Mouse (Mus musculus) c-Kit-positive CD71-positive TER-119-negative erythroid progenitor cells, embryonic 14.5 days (primary cell): ENCODE measurements around the gene Ache.
"Not testable (repeated sequence)": the region's sequence is repeated elsewhere in the genome, so short reads cannot be mapped to it uniquely, and the experiment has no call there.

Source experiments
- DNase-seq: peaks from one replicate; pipeline ENCODE4 v3.0.0-alpha.2; 2013; ENCODE audit warnings: low read depth

Gene Ache

DNA sequence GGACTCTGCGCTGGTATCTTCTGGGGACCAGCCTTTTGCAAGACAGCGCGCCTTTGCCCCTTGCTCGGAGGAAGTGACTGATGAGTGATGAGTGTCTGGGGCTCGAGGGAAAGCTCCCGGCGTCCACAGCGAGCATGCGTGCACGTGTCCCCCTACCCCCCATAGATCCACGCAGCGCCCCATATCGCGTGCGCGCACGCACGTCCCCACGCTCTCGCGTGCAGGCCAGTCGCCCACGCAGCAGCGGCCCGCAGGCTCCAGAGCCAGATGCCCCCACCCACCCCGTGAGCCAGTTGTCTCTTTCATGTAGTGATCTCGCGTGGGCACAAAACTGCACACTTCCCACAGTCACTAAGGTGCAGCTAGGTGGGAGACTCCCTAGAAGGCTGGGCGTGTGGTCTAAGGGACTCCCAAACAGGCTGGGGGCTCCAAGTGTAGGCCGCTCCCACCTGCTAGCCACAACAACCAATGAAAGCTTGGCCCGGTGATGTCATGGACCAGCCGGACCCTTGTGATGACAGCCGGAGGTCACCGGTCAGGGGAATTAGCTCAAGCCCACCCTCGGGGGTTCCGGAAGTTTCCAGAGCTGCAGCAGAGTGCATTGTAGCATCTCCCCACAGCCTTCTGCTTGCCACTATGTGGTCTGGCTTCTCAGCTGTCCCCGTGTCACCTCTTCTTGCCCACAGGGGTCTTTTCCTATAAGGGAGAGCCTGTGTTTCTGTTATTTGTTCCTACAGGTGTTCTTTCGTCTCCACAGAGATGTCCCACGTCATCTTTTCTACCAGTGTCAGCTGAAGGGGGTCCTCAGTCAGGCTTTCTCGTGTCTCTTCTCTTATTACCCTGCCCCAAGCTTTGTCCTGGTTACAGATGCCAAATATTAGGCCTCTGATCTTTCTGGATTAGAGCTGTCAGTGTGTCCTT lies at the start of gene Ache:
Gene Ache, plus strand, starts transcription at position 488 of the 921 bp plus-strand sequence.
- no peak for DNase-seq

DNA sequence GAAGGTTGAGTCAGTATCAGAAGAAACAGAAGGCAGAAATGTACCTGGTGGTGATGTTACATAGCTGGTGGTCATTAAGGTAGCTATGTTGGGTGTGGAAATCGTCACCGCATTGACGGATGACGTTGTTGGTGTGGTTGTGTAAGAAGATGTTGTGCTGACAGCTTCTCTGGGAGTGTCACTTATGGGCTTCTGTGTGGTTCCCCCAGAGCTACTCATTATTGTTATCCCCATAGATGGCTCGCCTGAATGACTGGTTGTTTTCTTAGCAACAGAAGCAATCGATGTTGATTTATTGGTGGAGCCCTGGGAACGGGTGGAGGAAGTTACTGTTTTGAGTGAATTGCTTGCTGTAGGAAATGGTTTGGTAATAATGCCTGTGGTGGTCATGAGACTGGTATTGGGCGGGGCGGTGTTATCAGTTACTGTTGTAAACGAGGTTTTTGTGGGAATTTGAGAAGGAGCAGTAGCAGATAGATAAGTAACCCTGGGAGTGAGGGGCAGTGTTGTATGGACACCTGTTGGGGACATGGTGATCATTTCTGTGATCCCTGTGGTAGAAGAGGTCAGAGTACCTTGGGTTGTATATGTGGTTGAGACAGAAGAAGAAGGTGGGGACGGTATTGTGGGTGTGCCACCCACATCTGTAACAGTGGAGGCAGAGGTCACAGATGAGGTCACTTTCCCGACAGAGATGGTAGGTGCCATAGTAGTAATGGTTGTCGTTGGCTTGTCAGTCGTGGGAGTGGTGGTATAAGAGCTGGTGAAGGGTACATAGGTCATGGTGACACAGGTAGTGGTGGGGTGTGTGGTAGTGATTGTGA lies 23.2 kb upstream of the Ache start:
- DNase-seq = no peak

DNA sequence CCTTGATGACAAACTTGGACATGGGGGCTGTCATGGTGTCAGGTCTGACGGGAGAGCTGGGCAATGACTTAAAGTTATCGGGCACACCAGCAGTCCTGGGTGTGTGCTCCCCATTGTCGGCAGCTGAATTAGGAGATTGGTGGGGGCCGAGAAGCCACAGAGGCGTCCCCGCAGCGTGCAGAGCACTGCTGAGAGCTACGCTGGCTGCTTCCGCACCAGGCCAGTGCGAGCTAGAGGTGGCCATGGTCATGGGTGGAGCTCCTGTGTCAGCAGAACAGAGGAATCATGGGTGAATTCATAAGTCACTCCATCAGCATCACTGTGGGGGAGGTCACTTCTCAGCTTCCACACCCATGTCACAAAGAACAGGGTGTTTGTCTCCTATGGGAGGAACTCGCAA lies 22.5 kb upstream of the Ache start:
- DNase-seq = no peak

DNA sequence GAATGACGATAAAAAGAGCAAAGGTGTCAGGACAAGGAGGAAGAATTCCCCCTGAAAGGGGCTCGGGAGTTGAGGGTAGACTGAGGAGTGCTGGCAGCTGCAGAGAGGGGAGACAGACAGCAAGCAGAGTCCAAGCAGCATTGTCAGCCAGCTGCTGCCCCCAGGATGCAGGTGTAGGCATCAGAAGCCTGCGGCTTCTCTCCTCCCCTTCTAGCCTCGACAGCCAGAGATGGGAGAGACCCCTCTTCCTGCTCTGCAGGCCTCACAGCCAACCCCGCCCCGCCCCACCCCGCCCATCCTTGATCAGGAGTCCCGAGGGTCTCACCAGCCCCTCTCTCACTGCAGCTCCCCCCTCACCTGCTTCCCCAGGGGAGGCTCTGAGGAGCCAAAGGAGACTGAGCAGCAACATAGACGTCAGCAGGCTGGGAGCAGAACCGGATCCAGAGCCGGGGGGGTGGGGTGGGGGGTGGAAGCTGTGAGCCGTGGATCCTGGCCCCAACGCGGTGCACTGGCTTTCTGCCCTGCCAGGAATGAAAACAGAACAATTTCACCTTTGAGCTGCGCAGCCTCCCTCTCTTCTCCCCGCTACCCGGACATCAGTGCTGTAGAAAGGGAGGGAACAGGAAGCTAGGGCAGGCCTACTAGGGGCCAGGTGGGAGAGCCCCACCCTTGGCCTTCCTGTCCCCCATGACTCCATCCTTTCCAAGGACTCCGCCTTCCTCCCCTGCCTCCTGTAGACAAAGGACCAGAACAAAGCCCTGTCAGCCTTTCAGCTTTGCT lies 19.0 kb upstream of the Ache start:
- DNase-seq = no peak

DNA sequence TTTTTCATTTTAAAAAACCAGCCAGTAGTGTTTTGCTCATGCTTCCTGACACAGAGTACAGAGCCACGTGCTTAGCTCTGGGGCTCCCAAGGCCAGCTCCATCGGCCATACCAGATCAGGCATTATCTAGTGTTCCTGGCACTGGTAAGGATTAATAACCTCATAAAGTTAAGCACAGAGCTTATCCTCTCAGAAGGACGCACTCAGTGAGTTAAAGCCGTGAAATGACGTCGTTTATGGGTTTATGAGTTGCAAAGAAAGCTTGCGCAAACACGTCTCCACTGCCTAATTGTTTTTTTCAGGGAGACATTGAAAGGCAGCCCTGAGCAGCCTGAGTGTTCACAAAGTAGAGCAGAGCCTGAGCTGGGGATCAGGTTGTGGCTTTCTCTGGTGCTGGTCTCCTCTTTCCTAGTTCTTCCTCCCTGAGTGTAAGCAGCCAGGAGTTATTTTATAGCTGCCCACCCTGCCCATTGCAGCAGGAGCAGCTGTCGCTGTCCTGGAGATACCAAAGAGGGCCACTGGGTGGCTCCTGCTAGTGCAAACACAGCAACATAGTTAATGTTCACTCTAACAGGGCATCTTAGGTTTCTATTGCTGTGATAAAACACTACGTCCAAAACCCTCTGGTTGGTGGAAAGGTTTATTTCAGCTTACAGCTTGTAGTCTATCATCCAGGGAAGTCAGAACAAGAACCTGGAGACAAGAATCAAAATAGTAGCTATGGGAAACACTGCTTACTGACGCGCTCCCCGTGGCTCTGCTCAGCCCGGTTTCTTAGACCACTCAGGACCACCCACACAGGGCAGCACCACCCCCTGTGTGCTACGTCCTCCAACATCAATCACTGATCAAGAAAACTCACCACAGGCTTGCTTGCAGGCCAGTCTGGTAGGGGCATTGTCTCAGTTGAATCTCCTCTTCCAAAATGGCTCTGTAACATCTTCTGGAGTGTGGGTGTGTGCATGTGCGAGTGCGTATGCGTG lies 9.7 kb upstream of the Ache start:
- DNase-seq = no peak

DNA sequence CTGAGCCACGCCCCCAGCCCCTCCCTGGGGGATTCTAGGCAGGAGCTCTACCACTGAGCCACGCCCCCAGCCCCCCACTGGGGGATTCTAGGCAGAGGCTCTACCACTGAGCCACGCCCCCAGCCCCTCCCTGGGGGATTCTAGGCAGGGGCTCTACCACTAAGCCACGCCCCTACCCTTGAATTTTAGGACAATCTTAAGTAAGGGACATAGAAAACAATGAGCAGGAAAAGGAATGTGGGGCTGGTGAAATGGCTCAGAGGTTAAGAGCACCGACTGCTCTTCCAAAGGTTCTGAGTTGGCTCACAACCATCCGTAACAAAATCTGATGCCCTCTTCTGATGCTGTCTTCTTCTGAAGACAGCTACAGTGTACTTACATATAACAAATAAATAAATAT lies 2.9 kb upstream of the Ache start:
- not testable (repeated sequence) for DNase-seq

DNA sequence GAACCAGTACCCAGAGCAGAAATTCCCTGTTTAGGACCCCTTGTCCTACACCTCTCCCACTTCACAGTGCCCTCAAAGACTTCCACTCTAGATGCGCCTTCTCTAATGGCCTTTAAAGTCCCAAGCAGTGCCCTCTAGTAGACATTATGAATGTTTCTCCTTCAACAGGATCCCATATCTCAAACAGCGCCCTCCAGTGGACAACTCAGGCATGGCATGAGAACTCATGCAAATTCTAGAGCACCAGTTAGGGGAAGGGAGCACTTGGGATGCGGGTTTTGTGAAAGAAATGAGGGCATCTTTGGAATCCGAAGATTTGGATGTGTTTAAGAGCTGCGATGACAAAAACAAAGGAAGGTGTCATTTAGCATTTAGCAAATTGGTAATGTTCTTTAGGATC lies 2.3 kb upstream of the Ache start:
- peak; percentile 78 for DNase-seq

DNA sequence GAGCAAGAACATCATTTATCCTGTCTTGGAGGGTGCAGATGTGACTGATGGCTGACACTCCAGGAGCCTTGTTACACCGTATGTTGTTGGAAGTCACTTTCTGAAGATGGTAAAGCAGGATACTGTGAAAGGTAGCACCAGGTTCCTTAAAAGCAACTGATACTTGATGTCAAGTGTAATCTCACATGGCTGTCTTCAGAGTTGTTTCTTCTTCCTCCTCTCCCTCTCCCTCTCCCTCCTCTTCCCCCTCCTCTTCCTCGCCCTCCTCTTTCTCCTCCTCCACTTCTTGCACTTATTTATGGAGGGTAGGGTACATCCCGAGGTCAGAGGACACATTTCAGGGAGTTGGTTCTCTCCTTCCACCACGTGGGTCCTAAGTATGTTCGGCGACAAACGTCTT lies 1.3 kb upstream of the Ache start:
- no peak for DNase-seq

DNA sequence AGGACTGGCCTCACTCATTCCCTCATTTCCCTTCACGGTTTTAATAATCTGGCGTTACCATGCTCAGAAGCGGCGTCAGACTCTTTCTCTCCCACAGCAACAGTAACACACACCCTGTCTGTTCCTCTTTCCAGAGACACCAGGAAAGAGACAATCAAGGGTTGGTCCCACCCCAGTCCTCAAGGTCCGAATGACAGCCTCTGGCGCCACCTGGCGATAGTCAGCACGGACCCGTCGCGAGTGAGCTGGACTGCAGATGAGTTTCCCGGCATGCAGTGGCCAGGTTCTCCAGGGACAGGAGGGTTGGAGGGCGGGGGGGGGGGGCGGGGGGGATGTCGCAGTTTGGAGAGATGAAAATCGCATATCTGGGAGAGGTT lies 676 bp upstream of the Ache start:
- no peak for DNase-seq

DNA sequence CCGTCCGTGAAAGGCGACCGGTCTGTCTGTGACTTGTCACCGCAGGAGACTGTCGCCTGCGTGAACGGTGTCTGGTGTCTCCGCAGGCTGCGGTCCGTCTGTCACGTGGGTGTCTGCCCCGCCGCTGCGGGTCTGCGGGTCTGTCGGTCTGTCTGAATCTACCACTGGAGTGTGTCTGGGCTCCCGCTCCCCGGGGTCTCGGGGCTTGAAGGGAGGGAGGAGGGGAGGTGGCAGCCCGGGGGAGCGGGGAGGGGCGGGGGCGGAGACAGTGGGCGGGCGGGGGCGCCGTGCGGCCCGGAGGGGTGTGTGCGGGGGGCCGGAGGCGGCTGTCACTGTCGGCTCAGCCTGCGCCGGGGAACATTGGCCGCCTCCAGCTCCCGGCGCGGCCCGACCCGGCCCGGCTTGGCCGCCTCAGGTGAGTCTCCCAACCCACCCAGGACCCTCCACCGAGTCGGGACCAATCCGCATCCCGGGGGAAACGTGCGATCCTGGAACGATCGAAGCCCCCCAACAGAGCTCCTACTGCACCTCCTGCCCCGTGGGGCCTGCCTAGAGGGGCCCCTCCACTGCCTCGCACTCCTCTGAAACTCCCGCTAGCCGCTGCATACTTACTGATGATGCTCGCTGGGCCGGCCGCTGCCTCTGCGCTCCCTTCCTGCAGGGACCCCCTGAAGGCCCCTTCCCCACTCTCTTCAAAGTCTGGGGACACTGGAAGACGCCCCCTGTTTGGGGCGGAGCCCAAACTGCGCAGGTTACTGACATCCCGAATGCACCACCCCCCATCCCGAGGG lies 829 bp downstream of the Ache start:
- no peak for DNase-seq

DNA sequence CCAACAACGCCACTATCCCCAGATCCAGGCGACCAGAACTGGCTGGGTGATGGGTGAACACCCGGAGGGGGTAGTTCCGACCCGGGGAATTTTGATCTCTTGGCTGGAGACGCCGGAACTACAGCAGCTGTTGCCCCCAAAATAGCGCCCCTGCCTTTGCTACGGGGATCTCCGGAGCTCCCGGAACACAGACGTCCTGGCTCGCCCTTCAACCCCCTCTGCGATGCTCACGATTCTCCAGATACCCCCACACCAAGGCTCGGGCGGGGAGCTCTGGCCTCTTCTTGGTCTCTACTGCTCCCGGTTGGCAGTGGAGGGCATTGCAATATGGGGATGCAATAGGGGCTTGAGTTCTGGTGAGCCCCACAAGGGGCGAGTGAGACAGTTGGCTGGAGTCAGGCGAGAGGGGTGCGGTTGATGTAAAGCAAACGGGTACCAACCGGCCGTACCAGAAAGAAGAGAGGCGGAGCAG lies 1.7 kb downstream of the Ache start:
- no peak for DNase-seq

DNA sequence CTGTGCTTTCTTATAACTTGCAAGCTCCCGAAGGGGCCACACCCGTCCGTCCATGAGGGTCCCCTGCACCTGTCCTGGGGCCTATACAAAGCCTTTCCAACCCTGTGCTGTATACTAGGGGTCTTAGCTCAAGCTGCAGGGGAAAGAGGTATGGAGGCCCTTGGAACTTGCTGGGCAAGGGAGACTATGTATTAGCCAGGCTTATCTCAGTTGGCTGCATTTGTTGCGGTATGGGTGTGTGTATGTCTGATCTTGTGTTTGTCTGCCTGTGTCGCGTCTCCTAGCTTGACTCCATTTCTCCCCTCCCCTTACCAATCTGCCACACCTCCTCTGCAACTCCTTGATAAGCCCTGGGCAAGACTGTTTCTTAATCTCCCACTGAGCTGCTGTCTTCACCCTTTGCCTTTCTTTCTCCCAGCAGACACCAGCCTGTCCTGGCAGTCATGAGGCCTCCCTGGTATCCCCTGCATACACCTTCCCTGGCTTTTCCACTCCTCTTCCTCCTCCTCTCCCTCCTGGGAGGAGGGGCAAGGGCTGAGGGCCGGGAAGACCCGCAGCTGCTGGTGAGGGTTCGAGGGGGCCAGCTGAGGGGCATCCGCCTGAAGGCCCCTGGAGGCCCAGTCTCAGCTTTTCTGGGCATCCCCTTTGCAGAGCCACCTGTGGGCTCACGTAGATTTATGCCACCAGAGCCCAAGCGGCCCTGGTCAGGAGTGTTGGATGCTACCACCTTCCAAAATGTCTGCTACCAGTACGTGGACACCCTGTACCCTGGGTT lies 2.5 kb downstream of the Ache start:
- peak; percentile 96 for DNase-seq

DNA sequence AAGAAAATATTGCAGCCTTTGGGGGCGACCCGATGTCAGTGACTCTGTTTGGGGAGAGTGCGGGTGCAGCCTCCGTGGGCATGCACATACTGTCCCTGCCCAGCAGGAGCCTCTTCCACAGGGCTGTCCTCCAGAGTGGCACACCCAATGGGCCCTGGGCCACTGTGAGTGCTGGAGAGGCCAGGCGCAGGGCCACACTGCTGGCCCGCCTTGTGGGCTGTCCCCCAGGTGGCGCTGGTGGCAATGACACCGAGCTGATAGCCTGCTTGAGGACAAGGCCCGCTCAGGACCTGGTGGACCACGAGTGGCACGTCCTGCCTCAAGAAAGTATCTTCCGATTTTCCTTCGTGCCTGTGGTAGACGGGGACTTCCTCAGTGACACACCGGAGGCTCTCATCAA lies 3.4 kb downstream of the Ache start:
- DNase-seq = no peak

DNA sequence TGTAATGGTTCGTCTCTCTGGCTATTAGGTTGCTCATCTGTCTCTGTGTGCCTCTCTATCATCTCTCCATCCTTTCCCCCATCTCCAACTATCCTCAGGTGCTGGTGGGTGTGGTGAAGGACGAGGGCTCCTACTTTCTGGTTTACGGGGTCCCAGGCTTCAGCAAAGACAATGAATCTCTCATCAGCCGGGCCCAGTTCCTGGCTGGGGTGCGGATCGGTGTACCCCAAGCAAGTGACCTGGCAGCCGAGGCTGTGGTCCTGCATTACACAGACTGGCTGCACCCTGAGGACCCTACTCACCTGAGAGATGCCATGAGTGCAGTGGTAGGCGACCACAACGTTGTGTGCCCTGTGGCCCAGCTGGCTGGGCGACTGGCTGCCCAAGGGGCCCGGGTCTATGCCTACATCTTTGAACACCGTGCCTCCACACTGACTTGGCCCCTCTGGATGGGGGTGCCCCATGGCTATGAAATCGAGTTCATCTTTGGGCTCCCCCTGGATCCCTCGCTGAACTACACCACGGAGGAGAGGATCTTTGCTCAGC lies 4.1 kb downstream of the Ache start:
- DNase-seq = no peak

DNA sequence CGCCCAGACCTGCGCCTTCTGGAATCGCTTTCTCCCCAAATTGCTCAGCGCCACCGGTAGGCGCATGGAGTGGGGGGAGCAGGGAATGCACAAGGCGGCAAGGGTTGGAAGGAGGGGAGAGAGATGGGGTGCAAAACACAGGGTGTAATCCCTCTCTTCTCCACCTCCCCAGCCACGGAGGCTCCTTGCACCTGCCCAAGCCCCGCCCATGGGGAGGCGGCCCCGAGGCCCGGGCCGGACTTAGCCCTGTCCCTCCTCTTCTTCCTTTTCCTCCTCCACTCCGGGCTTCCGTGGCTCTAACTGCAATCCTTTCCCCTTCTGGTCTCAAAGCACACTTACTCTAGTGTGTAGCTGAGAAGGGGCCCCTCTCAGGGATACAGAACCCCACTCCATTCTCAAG lies 6.0 kb downstream of the Ache start:
- no peak for DNase-seq

DNA sequence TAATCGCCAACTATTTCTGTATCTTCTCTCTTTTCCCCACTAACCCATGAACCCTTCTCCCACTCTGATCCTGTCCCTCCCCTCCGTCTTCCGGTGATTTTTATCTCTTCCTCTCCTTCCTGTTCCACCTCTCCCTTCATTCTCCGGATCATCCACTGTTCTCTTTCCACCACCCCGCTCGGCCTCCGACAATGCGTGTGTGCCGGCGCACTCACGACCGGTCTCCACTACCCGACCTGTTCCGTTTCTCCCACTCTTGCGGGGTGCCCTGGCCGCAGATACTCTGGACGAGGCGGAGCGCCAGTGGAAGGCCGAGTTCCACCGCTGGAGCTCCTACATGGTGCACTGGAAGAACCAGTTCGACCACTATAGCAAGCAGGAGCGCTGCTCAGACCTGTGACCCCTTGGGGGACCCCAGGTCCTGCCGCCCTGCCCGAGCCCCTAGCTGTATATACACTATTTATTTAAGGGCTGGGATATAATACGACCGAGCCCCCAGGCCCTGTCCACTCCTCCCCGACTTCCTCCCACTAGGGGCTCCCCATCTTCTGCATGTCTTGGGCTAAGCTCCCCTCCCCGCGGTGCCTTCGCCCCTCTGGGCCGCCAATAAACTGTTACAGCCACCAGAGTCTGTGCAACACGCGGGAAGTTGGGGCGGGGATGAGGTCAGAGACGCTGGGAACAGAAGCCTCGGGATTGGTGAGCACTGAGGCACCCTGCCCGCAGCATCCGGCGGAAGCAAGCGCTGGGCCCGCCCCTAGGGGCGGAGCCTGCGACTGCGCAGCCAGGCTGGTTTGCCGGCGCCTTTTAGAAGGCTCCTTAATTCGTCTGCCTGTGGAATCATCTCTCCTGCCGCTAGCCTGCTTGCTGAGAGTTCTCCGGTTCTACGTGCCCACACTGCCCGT lies 6.8 kb downstream of the Ache start, which contains the start of gene Ufsp1:
Gene Ufsp1, plus strand, starts transcription at position 791 of the 905 bp plus-strand sequence.
- peak; percentile 89 for DNase-seq

DNA sequence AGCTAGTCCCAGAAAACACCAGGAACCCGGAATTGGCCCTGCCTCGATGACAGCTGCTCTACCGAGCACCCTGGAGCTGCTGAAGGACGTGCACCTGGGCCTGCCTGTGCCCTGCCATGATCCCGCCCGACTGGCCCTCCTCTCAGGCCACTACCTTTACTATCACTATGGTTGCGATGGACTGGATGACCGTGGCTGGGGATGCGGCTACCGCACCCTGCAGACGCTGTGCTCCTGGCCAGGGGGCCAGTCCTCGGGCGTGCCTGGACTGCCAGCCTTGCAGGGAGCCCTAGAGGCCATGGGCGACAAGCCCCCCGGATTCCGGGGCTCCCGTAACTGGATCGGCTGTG lies 7.4 kb downstream of the Ache start:
- DNase-seq = no peak

DNA sequence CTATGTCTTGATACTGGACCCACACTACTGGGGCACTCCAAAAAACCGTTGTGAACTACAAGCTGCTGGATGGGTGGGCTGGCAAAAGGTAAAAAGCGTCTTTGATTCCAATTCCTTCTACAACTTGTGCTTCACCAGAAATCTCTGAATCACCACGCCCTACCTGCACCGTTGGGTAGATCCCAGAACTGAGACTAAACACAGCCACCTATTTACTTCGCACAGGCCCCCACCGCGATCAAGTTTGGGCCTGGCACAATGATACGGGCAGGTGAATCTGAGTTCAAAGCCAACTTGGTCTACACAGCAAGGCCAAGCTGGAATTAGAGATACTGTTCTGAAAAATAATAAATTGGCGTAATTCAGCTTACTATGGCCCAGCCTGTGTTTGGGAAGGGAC lies 8.0 kb downstream of the Ache start:
- no peak for DNase-seq
